Mouse (Mus musculus) heart, postnatal 0 days (tissue): Measurements from ENCODE around the gene Tgfbr2.

Experiments
- CTCF ChIP-seq: IDR thresholded peaks from 2 replicates; pipeline ENCODE4 v1.5.1; 2016; ENCODE audit warnings: antibody characterized with exemption, control low read depth, low read depth
- EP300 ChIP-seq: IDR thresholded peaks from 2 replicates; pipeline ENCODE4 v1.6.1; 2016; ENCODE audit warnings: antibody characterized with exemption, low read depth

GRCm38 (mm10) chr9:116049985-116050384 is 125.2 kb downstream of the Tgfbr2 start:
- no peak for TF ChIP-seq CTCF
- TF ChIP-seq EP300, result no peak
